Mouse (Mus musculus): ENCODE data around the gene Grid2. TPM values are rescaled to one million over a fixed set of nuclear protein-coding genes. Genes with fewer than 3 reads are reported as not detected.

Grid2 gene
- polyA plus RNA-seq, 1 experiment from 2014 or later = 2.4 TPM

- Histone ChIP-seq H3K27ac (replicated peaks; ENCODE audit: low read depth, low read length) (no peak overlapping the region), H3K4me3 (ENCODE audit: low read depth, low read length) (no peak overlapping the region), H3K9me3 (ENCODE audit: control insufficient read depth, low read length) (no peaks in the 10 kb centered on the region), H3K4me1 (ENCODE audit: control insufficient read depth, insufficient read depth, low read length) (no peaks in the 10 kb centered on the region), H3K9ac (ENCODE audit: low read depth, low read length) (no peak overlapping the region), H3K27me3 (replicated peaks; ENCODE audit: control insufficient read depth, insufficient read depth, low read length) (no peaks in the 10 kb centered on the region), H3K4me2 (ENCODE audit: low read depth, low read length) (no peak overlapping the region), H3K36me3 (ENCODE audit: control insufficient read depth, insufficient read depth, low read length) (no peaks in the 10 kb centered on the region)
- DNase-seq (ENCODE audit: low spot score) = no peak
- ATAC-seq (ENCODE audit: low read depth) = no peak
- 95% methylated on average over 1 of the region's 1 CpGs for WGBS
These were observed 446.0 kb downstream of the Grid2 start for GRCm38 (mm10) chr6:63701684-63702083.

GRCm38 (mm10) chr6:63733740-63734139, 478.1 kb downstream of the Grid2 start:
- Histone ChIP-seq H3K4me2 (ENCODE audit: low read depth, low read length) (no peak overlapping the region), H3K9me3 (ENCODE audit: control insufficient read depth, low read length) (no peaks in the 10 kb centered on the region), H3K4me1 (ENCODE audit: control insufficient read depth, insufficient read depth, low read length) (no peaks in the 10 kb centered on the region), H3K36me3 (ENCODE audit: control insufficient read depth, insufficient read depth, low read length) (no peaks in the 10 kb centered on the region), H3K27ac (replicated peaks; ENCODE audit: low read depth, low read length) (no peak overlapping the region), H3K27me3 (replicated peaks; ENCODE audit: control insufficient read depth, insufficient read depth, low read length) (no peaks in the 10 kb centered on the region), H3K4me3 (ENCODE audit: low read depth, low read length) (no peak overlapping the region), H3K9ac (ENCODE audit: low read depth, low read length) (no peak overlapping the region)
- 41% methylated on average over 2 of the region's 2 CpGs for WGBS
- no peak for ATAC-seq (ENCODE audit: low read depth)
- DNase-seq (ENCODE audit: low spot score) = peak; percentile 14

- Histone ChIP-seq H3K27ac (replicated peaks; ENCODE audit: low read depth, low read length) (no peak overlapping the region), H3K9me3 (ENCODE audit: control insufficient read depth, low read length) (no peaks in the 10 kb centered on the region), H3K27me3 (replicated peaks; ENCODE audit: control insufficient read depth, insufficient read depth, low read length) (no peaks in the 10 kb centered on the region), H3K4me2 (ENCODE audit: low read depth, low read length) (no peak overlapping the region), H3K9ac (ENCODE audit: low read depth, low read length) (no peak overlapping the region), H3K4me1 (ENCODE audit: control insufficient read depth, insufficient read depth, low read length) (no peaks in the 10 kb centered on the region), H3K36me3 (ENCODE audit: control insufficient read depth, insufficient read depth, low read length) (no peaks in the 10 kb centered on the region), H3K4me3 (ENCODE audit: low read depth, low read length) (no peak overlapping the region)
- DNase-seq (ENCODE audit: low spot score) (no peak), ATAC-seq (ENCODE audit: low read depth) (no peak)
- WGBS = 83% methylated on average over 2 of the region's 2 CpGs
These were observed 506.9 kb downstream of the Grid2 start for GRCm38 (mm10) chr6:63762535-63762934.

GRCm38 (mm10) chr6:63794679-63795078, 539.0 kb downstream of the Grid2 start:
- Histone ChIP-seq H3K9ac (ENCODE audit: low read depth, low read length) (no peak overlapping the region), H3K36me3 (ENCODE audit: control insufficient read depth, insufficient read depth, low read length) (no peaks in the 10 kb centered on the region), H3K27me3 (replicated peaks; ENCODE audit: control insufficient read depth, insufficient read depth, low read length) (no peaks in the 10 kb centered on the region), H3K9me3 (ENCODE audit: control insufficient read depth, low read length) (no peaks in the 10 kb centered on the region), H3K4me2 (ENCODE audit: low read depth, low read length) (no peak overlapping the region), H3K4me1 (ENCODE audit: control insufficient read depth, insufficient read depth, low read length) (no peaks in the 10 kb centered on the region), H3K4me3 (ENCODE audit: low read depth, low read length) (no peak overlapping the region), H3K27ac (replicated peaks; ENCODE audit: low read depth, low read length) (no peak overlapping the region)
- DNase-seq (ENCODE audit: low spot score) = no peak
- no peak for ATAC-seq (ENCODE audit: low read depth)

- no peaks in the 10 kb centered on the region for H3K36me3 ChIP-seq (ENCODE audit: control insufficient read depth, insufficient read depth, low read length)
- DNase-seq (ENCODE audit: low spot score) (no peak), ATAC-seq (ENCODE audit: low read depth) (no peak)
- H3K4me2 ChIP-seq (ENCODE audit: low read depth, low read length) = no peak overlapping the region
- H3K9ac ChIP-seq (ENCODE audit: low read depth, low read length) = no peak overlapping the region
- H3K27ac ChIP-seq (replicated peaks; ENCODE audit: low read depth, low read length) = no peak overlapping the region
- WGBS = 76% methylated on average over 5 of the region's 5 CpGs
- no peaks in the 10 kb centered on the region for H3K9me3 ChIP-seq (ENCODE audit: control insufficient read depth, low read length)
- H3K4me3 ChIP-seq (ENCODE audit: low read depth, low read length) = no peak overlapping the region
- no peaks in the 10 kb centered on the region for H3K4me1 ChIP-seq (ENCODE audit: control insufficient read depth, insufficient read depth, low read length)
- no peaks in the 10 kb centered on the region for H3K27me3 ChIP-seq (replicated peaks; ENCODE audit: control insufficient read depth, insufficient read depth, low read length)
These were observed 564.6 kb downstream of the Grid2 start for GRCm38 (mm10) chr6:63820236-63820635.

GRCm38 (mm10) chr6:63862628-63863027, 607.0 kb downstream of the Grid2 start:
- Histone ChIP-seq H3K27me3 (replicated peaks; ENCODE audit: control insufficient read depth, insufficient read depth, low read length) (no peaks in the 10 kb centered on the region), H3K4me2 (ENCODE audit: low read depth, low read length) (no peak overlapping the region), H3K4me1 (ENCODE audit: control insufficient read depth, insufficient read depth, low read length) (no peaks in the 10 kb centered on the region), H3K9ac (ENCODE audit: low read depth, low read length) (no peak overlapping the region), H3K36me3 (ENCODE audit: control insufficient read depth, insufficient read depth, low read length) (no peaks in the 10 kb centered on the region), H3K9me3 (ENCODE audit: control insufficient read depth, low read length) (no peaks in the 10 kb centered on the region), H3K27ac (replicated peaks; ENCODE audit: low read depth, low read length) (no peak overlapping the region), H3K4me3 (ENCODE audit: low read depth, low read length) (no peak overlapping the region)
- peak; percentile 13 for DNase-seq (ENCODE audit: low spot score)
- WGBS = 21% methylated on average over 2 of the region's 2 CpGs
- no peak for ATAC-seq (ENCODE audit: low read depth)

- Histone ChIP-seq H3K4me2 (ENCODE audit: low read depth, low read length) (no peak overlapping the region), H3K9ac (ENCODE audit: low read depth, low read length) (no peak overlapping the region), H3K27me3 (replicated peaks; ENCODE audit: control insufficient read depth, insufficient read depth, low read length) (no peaks in the 10 kb centered on the region), H3K27ac (replicated peaks; ENCODE audit: low read depth, low read length) (no peak overlapping the region), H3K9me3 (ENCODE audit: control insufficient read depth, low read length) (no peaks in the 10 kb centered on the region), H3K36me3 (ENCODE audit: control insufficient read depth, insufficient read depth, low read length) (no peaks in the 10 kb centered on the region), H3K4me1 (ENCODE audit: control insufficient read depth, insufficient read depth, low read length) (no peaks in the 10 kb centered on the region), H3K4me3 (ENCODE audit: low read depth, low read length) (no peak overlapping the region)
- ATAC-seq (ENCODE audit: low read depth) (no peak), DNase-seq (ENCODE audit: low spot score) (no peak)
- 73% methylated on average over 3 of the region's 3 CpGs for WGBS
These were observed 621.5 kb downstream of the Grid2 start for GRCm38 (mm10) chr6:63877088-63877764.

GRCm38 (mm10) chr6:63877765-63878345, 622.2 kb downstream of the Grid2 start:
- Histone ChIP-seq H3K27ac (replicated peaks; ENCODE audit: low read depth, low read length) (no peak overlapping the region), H3K27me3 (replicated peaks; ENCODE audit: control insufficient read depth, insufficient read depth, low read length) (no peaks in the 10 kb centered on the region), H3K36me3 (ENCODE audit: control insufficient read depth, insufficient read depth, low read length) (no peaks in the 10 kb centered on the region), H3K4me3 (ENCODE audit: low read depth, low read length) (no peak overlapping the region), H3K4me1 (ENCODE audit: control insufficient read depth, insufficient read depth, low read length) (no peaks in the 10 kb centered on the region), H3K4me2 (ENCODE audit: low read depth, low read length) (no peak overlapping the region), H3K9ac (ENCODE audit: low read depth, low read length) (no peak overlapping the region), H3K9me3 (ENCODE audit: control insufficient read depth, low read length) (no peaks in the 10 kb centered on the region)
- 61% methylated on average over 6 of the region's 6 CpGs for WGBS
- ATAC-seq (ENCODE audit: low read depth) (no peak), DNase-seq (ENCODE audit: low spot score) (no peak)

GRCm38 (mm10) chr6:63894714-63895113, 639.0 kb downstream of the Grid2 start:
- no peak overlapping the region for H3K4me2 ChIP-seq (ENCODE audit: low read depth, low read length)
- H3K27me3 ChIP-seq (replicated peaks; ENCODE audit: control insufficient read depth, insufficient read depth, low read length) = no peaks in the 10 kb centered on the region
- DNase-seq (ENCODE audit: low spot score) (no peak), ATAC-seq (ENCODE audit: low read depth) (no peak)
- no peak overlapping the region for H3K9ac ChIP-seq (ENCODE audit: low read depth, low read length)
- H3K4me1 ChIP-seq (ENCODE audit: control insufficient read depth, insufficient read depth, low read length) = no peaks in the 10 kb centered on the region
- no peaks in the 10 kb centered on the region for H3K9me3 ChIP-seq (ENCODE audit: control insufficient read depth, low read length)
- WGBS = 53% methylated on average over 3 of the region's 3 CpGs
- H3K36me3 ChIP-seq (ENCODE audit: control insufficient read depth, insufficient read depth, low read length) = no peaks in the 10 kb centered on the region
- H3K27ac ChIP-seq (replicated peaks; ENCODE audit: low read depth, low read length) = no peak overlapping the region
- no peak overlapping the region for H3K4me3 ChIP-seq (ENCODE audit: low read depth, low read length)
